Mouse (Mus musculus): ENCODE measurements around the gene Leng1. TPM values are rescaled to one million over a fixed set of nuclear protein-coding genes. Genes with fewer than 3 reads are reported as not detected.

Leng1 gene
- polyA plus RNA-seq, 1 experiment from 2014 or later: 17.4 TPM

GRCm38 (mm10) chr7:3666921-3667391, 1.3 kb upstream of the Leng1 start:
- Histone ChIP-seq H3K4me3 (ENCODE audit: low read length) (peak overlapping the region; percentile 7; the same call in 1 of the 2 replicates), H3K4me2 (replicated peaks; ENCODE audit: low read depth, low read length) (peak overlapping the region; percentile 37), H3K27ac (ENCODE audit: low read length) (no peak overlapping the region), H3K27me3 (ENCODE audit: insufficient read depth, low read length) (no peaks in the 10 kb centered on the region), H3K36me3 (ENCODE audit: insufficient read depth, low read length) (peaks cover 11% of the 10 kb centered on the region), H3K9me3 (ENCODE audit: low read length) (no peaks in the 10 kb centered on the region), H3K4me1 (ENCODE audit: insufficient read depth, low read length) (peaks cover 17% of the 10 kb centered on the region), H3K9ac (replicated peaks; ENCODE audit: low read length) (0 out of 2 replicates have a peak overlapping the region, but pooled peaks have one; percentile 28)
- ATAC-seq (ENCODE audit: low FRiP score, low TSS enrichment): no peak
- 20% methylated on average over 14 of the region's 14 CpGs for WGBS

GRCm38 (mm10) chr7:3664524-3665214, 971 bp downstream of the Leng1 start:
- Histone ChIP-seq H3K9me3 (ENCODE audit: low read length) (no peaks in the 10 kb centered on the region), H3K9ac (replicated peaks; ENCODE audit: low read length) (peak overlapping the region; percentile 82), H3K36me3 (ENCODE audit: insufficient read depth, low read length) (peaks cover 30% of the 10 kb centered on the region), H3K4me1 (ENCODE audit: insufficient read depth, low read length) (peaks cover 17% of the 10 kb centered on the region), H3K4me3 (ENCODE audit: low read length) (peak overlapping the region; percentile 75), H3K27ac (ENCODE audit: low read length) (peak overlapping the region; percentile 90), H3K4me2 (replicated peaks; ENCODE audit: low read depth, low read length) (peak overlapping the region; percentile 72), H3K27me3 (ENCODE audit: insufficient read depth, low read length) (no peaks in the 10 kb centered on the region)
- WGBS: 25% methylated on average over 15 of the region's 15 CpGs
- peak; percentile 40 for ATAC-seq (ENCODE audit: low FRiP score, low TSS enrichment)

- Histone ChIP-seq H3K9ac (replicated peaks; ENCODE audit: low read length) (no peak overlapping the region), H3K27ac (ENCODE audit: low read length) (no peak overlapping the region), H3K36me3 (ENCODE audit: insufficient read depth, low read length) (peaks cover 91% of the 10 kb centered on the region), H3K4me3 (ENCODE audit: low read length) (no peak overlapping the region), H3K4me2 (replicated peaks; ENCODE audit: low read depth, low read length) (no peak overlapping the region), H3K9me3 (ENCODE audit: low read length) (no peaks in the 10 kb centered on the region), H3K27me3 (ENCODE audit: insufficient read depth, low read length) (no peaks in the 10 kb centered on the region), H3K4me1 (ENCODE audit: insufficient read depth, low read length) (peaks cover 2% of the 10 kb centered on the region)
- no peak for ATAC-seq (ENCODE audit: low FRiP score, low TSS enrichment)
- WGBS: 90% methylated on average over 14 of the region's 14 CpGs
Measured at GRCm38 (mm10) chr7:3658578-3658977, 7.1 kb downstream of the Leng1 start.

DNA sequence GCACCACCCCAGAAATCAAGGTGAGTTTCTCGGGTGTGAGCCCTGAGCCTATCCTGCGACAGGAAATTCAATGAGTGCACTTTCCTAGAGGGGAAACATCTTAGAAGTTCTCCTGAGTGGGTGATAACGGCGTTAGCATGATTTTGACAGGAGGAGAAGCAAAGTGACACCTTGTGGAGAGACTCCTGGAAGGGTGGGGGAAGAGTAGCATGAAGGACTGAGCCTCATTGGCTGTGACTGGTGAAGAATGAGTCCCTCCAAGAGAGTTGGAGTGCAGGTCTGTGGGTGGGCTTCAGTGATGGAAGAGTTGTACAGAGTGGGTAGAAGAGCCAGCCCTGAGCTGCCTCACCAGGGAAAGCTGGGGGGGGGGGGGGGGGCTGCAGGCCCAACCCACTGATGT, 8.7 kb downstream of the Leng1 start:
- no peaks in the 10 kb centered on the region for H3K4me1 ChIP-seq (ENCODE audit: insufficient read depth, low read length)
- H3K9me3 ChIP-seq (ENCODE audit: low read length): no peaks in the 10 kb centered on the region
- no peak overlapping the region for H3K4me2 ChIP-seq (replicated peaks; ENCODE audit: low read depth, low read length)
- H3K27me3 ChIP-seq (ENCODE audit: insufficient read depth, low read length): no peaks in the 10 kb centered on the region
- no peak overlapping the region for H3K9ac ChIP-seq (replicated peaks; ENCODE audit: low read length)
- 89% methylated on average over 4 of the region's 4 CpGs for WGBS
- peaks cover 96% of the 10 kb centered on the region for H3K36me3 ChIP-seq (ENCODE audit: insufficient read depth, low read length)
- no peak overlapping the region for H3K4me3 ChIP-seq (ENCODE audit: low read length)
- no peak overlapping the region for H3K27ac ChIP-seq (ENCODE audit: low read length)
- no peak for ATAC-seq (ENCODE audit: low FRiP score, low TSS enrichment)

- Histone ChIP-seq H3K9ac (replicated peaks; ENCODE audit: low read length) (peak overlapping the region; percentile 99), H3K9me3 (ENCODE audit: low read length) (no peaks in the 10 kb centered on the region), H3K27ac (ENCODE audit: low read length) (no peak overlapping the region), H3K27me3 (ENCODE audit: insufficient read depth, low read length) (no peaks in the 10 kb centered on the region), H3K4me1 (ENCODE audit: insufficient read depth, low read length) (peaks cover 34% of the 10 kb centered on the region), H3K4me2 (replicated peaks; ENCODE audit: low read depth, low read length) (peak overlapping the region; percentile 91), H3K36me3 (ENCODE audit: insufficient read depth, low read length) (peaks cover 18% of the 10 kb centered on the region), H3K4me3 (ENCODE audit: low read length) (peak overlapping the region; percentile 76)
- WGBS: 58% methylated on average over 4 of the region's 4 CpGs
- no peak for ATAC-seq (ENCODE audit: low FRiP score, low TSS enrichment)
Measured at GRCm38 (mm10) chr7:3646641-3647040, 19.0 kb downstream of the Leng1 start.

GRCm38 (mm10) chr7:3646188-3646587, 19.5 kb downstream of the Leng1 start:
- H3K9ac ChIP-seq (replicated peaks; ENCODE audit: low read length): peak overlapping the region; percentile 99
- WGBS: 10% methylated on average over 9 of the region's 9 CpGs
- peaks cover 34% of the 10 kb centered on the region for H3K4me1 ChIP-seq (ENCODE audit: insufficient read depth, low read length)
- peaks cover 18% of the 10 kb centered on the region for H3K36me3 ChIP-seq (ENCODE audit: insufficient read depth, low read length)
- peak overlapping the region; percentile 99 for H3K27ac ChIP-seq (ENCODE audit: low read length)
- peak overlapping the region; percentile 91 for H3K4me2 ChIP-seq (replicated peaks; ENCODE audit: low read depth, low read length)
- H3K4me3 ChIP-seq (ENCODE audit: low read length): peak overlapping the region; percentile 76
- ATAC-seq (ENCODE audit: low FRiP score, low TSS enrichment): no peak
- H3K27me3 ChIP-seq (ENCODE audit: insufficient read depth, low read length): no peaks in the 10 kb centered on the region
- no peaks in the 10 kb centered on the region for H3K9me3 ChIP-seq (ENCODE audit: low read length)

- Histone ChIP-seq H3K36me3 (ENCODE audit: insufficient read depth, low read length) (peaks cover 17% of the 10 kb centered on the region), H3K9ac (replicated peaks; ENCODE audit: low read length) (peak overlapping the region; percentile 99), H3K4me1 (ENCODE audit: insufficient read depth, low read length) (peaks cover 34% of the 10 kb centered on the region), H3K27ac (ENCODE audit: low read length) (peak overlapping the region; percentile 99), H3K4me2 (replicated peaks; ENCODE audit: low read depth, low read length) (peak overlapping the region; percentile 91), H3K9me3 (ENCODE audit: low read length) (no peaks in the 10 kb centered on the region), H3K4me3 (ENCODE audit: low read length) (peak overlapping the region; percentile 76), H3K27me3 (ENCODE audit: insufficient read depth, low read length) (no peaks in the 10 kb centered on the region)
- peak; percentile 3; the same call in 1 of the 2 replicates for ATAC-seq (ENCODE audit: low FRiP score, low TSS enrichment)
- 0% methylated on average over 45 of the region's 58 CpGs for WGBS
Measured at GRCm38 (mm10) chr7:3645488-3646025, 20.1 kb downstream of the Leng1 start.

DNA sequence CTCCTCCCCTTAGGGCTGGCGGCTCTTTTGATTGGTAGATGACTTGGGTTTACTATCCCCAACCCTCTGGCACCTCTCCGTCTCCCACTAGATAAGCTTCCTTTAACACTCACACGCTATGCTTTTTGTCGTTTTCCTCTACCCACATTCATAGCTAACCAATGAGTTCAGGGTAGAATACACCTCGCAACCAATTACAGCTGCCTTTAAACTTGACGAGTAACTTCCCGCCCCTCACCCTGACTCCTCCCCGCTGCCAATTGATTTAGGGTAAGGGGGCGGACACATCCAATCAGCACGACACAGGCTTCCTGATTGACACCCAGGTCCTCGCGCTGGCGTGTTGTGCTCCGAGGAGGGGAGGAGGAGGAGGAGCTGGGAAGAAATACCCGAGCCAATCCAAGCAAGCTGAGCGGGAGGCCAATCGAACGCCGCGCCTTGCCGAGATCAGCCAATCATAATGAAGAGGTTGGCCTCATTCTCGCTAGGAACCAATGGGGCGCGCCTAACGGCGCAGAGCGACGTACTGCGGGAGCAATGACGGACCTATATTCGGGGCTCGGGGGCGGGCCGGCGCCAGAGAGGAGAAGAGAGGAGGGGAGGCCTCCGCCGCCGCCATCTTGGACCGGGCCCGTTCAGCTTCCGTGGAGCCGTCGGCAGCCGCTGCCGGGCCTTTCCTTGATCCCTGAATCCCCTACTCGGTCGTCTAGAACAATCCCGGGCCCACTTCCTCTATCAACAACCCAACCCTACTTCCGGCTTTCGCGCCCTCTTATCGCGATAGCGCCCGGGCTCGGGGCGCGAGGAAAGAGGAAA, 20.8 kb downstream of the Leng1 start, which contains the start of gene Cnot3:
Gene Cnot3, plus strand, starts transcription at position 597 of the 816 bp plus-strand sequence.
- Histone ChIP-seq H3K4me2 (replicated peaks; ENCODE audit: low read depth, low read length) (peak within 1 kb of the TSS; percentile 91), H3K4me1 (ENCODE audit: insufficient read depth, low read length) (peaks cover 34% of the 10 kb centered on the region), H3K27me3 (ENCODE audit: insufficient read depth, low read length) (no peaks in the 10 kb centered on the region), H3K9ac (replicated peaks; ENCODE audit: low read length) (peak within 1 kb of the TSS; percentile 99), H3K4me3 (ENCODE audit: low read length) (peak within 1 kb of the TSS; percentile 76), H3K27ac (ENCODE audit: low read length) (peak within 1 kb of the TSS; percentile 99), H3K36me3 (ENCODE audit: insufficient read depth, low read length) (peaks cover 16% of the 10 kb centered on the region), H3K9me3 (ENCODE audit: low read length) (no peaks in the 10 kb centered on the region)
- ATAC-seq (ENCODE audit: low FRiP score, low TSS enrichment): peak; percentile 99
- under 1% methylated on average over 51 of the region's 58 CpGs for WGBS

- peak overlapping the region; percentile 76 for H3K4me3 ChIP-seq (ENCODE audit: low read length)
- H3K4me2 ChIP-seq (replicated peaks; ENCODE audit: low read depth, low read length): peak overlapping the region; percentile 67
- H3K27ac ChIP-seq (ENCODE audit: low read length): peak overlapping the region; percentile 73
- no peaks in the 10 kb centered on the region for H3K9me3 ChIP-seq (ENCODE audit: low read length)
- peaks cover 22% of the 10 kb centered on the region for H3K36me3 ChIP-seq (ENCODE audit: insufficient read depth, low read length)
- WGBS: under 1% methylated on average over 11 of the region's 11 CpGs
- peak overlapping the region; percentile 42 for H3K9ac ChIP-seq (replicated peaks; ENCODE audit: low read length)
- H3K27me3 ChIP-seq (ENCODE audit: insufficient read depth, low read length): no peaks in the 10 kb centered on the region
- H3K4me1 ChIP-seq (ENCODE audit: insufficient read depth, low read length): peaks cover 34% of the 10 kb centered on the region
- no peak for ATAC-seq (ENCODE audit: low FRiP score, low TSS enrichment)
Measured at GRCm38 (mm10) chr7:3644348-3644671, 21.3 kb downstream of the Leng1 start.
